Mouse (Mus musculus): ENCODE measurements around the gene Acy3. TPM values are rescaled to one million over a fixed set of nuclear protein-coding genes. Genes with fewer than 3 reads are reported as not detected.

The Acy3 gene
- total and polyA plus RNA-seq, 3 experiments, result 0.25 to 0.83 TPM; not detected in 1

- no peak overlapping the region for H3K9ac ChIP-seq (ENCODE audit: insufficient read depth, low read depth)
- no peak for TF ChIP-seq MAFK (IDR thresholded peaks at IDR 0.05; ENCODE audit: insufficient replicate concordance, low read length)
- TF ChIP-seq ZMIZ1 (IDR thresholded peaks at IDR 0.05; ENCODE audit: low read depth, low read length), result no peak
- TF ChIP-seq HCFC1 (IDR thresholded peaks at IDR 0.05; ENCODE audit: low read depth, low read length), result no peak
- no peak for TF ChIP-seq UBTF (IDR thresholded peaks at IDR 0.05; ENCODE audit: low read depth, low read length)
- no peak for TF ChIP-seq NRF1 (IDR thresholded peaks at IDR 0.05; ENCODE audit: low read depth, low read length)
- TF ChIP-seq PAX5 (IDR thresholded peaks at IDR 0.05; ENCODE audit: low read length), result no peak
- no peak for TF ChIP-seq ZNF384 (IDR thresholded peaks at IDR 0.05; ENCODE audit: low read depth, low read length)
- TF ChIP-seq TCF12 (IDR thresholded peaks at IDR 0.05; ENCODE audit: low read depth, low read length), result no peak
- no peak for TF ChIP-seq JUN (IDR thresholded peaks at IDR 0.05; ENCODE audit: insufficient read depth, low read depth, low read length)
- no peak for TF ChIP-seq KAT2A (IDR thresholded peaks at IDR 0.05; ENCODE audit: insufficient replicate concordance, low read length)
- TF ChIP-seq USF2 (conservative IDR thresholded peaks at IDR 0.05; ENCODE audit: low read depth, low read length), result no peak
- TF ChIP-seq NELFE (IDR thresholded peaks at IDR 0.05; ENCODE audit: low read depth, low read length), result no peak
- TF ChIP-seq MEF2A (IDR thresholded peaks at IDR 0.05; ENCODE audit: borderline replicate concordance, low read depth, low read length), result no peak
- no peak for TF ChIP-seq MAZ (IDR thresholded peaks at IDR 0.05; ENCODE audit: low read depth, low read length)
- no peak for TF ChIP-seq TBP (conservative IDR thresholded peaks at IDR 0.05; ENCODE audit: low read depth, low read length)
- TF ChIP-seq EP300 (IDR thresholded peaks at IDR 0.05; ENCODE audit: low read length), result no peak
- no peak for TF ChIP-seq MAX (IDR thresholded peaks at IDR 0.05; ENCODE audit: low read length)
- no peak for TF ChIP-seq IRF4 (IDR thresholded peaks at IDR 0.05; ENCODE audit: low read depth, low read length)
- TF ChIP-seq ETS1 (conservative IDR thresholded peaks at IDR 0.05; ENCODE audit: low read depth, low read length), result no peak
- no peak for TF ChIP-seq POLR2A (IDR thresholded peaks at IDR 0.05; ENCODE audit: low read depth, low read length)
- no peak overlapping the region for H3K4me3 ChIP-seq (replicated peaks in 1 of 3; ENCODE audit: low read depth in 2 of 3, low read length in 2 of 3, poor library complexity in 1 of 3)
- in situ Hi-C loops (cut with MboI; ENCODE audit: low pct_ligation_motif_present, low pct_unique_long_range_greater_than_20kb, low sequenced_read_pairs) (no loop called here), dilution Hi-C loops (cut with MboI; ENCODE audit: extremely low pct_ligation_motif_present, extremely low pct_unique_long_range_greater_than_20kb, low sequenced_read_pairs) (no loop called here)
- H3K4me2 ChIP-seq (ENCODE audit: insufficient read depth, low read depth, poor library complexity, severe bottlenecking), result no peak overlapping the region
- peaks cover 31% of the 10 kb centered on the region for H3K27me3 ChIP-seq (replicated peaks)
- DNase-seq (ENCODE audit: extremely low read depth), result no peak
- peaks cover 2 to 18% of the 10 kb centered on the region in 2 experiments; a peak in 3 of 4 replicates for H3K4me1 ChIP-seq (ENCODE audit: control insufficient read depth in 1 of 2, insufficient read depth in 2 of 2)
- no peaks in the 10 kb centered on the region for H3K79me2 ChIP-seq (replicated peaks; ENCODE audit: control insufficient read depth, extremely low read depth, insufficient read depth, poor library complexity, severe bottlenecking)
- H3K27ac ChIP-seq (ENCODE audit: insufficient read depth, low read depth), result no peak overlapping the region
- no peaks in the 10 kb centered on the region for H3K9me3 ChIP-seq (replicated peaks; ENCODE audit: low read length)
- no peaks in the 10 kb centered on the region for H3K36me3 ChIP-seq (replicated peaks in 1 of 2; ENCODE audit: control insufficient read depth in 1 of 2, insufficient read depth in 1 of 2, low read length in 1 of 2)
These were observed 5.5 kb upstream of the Acy3 start for GRCm38 (mm10) chr19:3980917-3981316.

DNA sequence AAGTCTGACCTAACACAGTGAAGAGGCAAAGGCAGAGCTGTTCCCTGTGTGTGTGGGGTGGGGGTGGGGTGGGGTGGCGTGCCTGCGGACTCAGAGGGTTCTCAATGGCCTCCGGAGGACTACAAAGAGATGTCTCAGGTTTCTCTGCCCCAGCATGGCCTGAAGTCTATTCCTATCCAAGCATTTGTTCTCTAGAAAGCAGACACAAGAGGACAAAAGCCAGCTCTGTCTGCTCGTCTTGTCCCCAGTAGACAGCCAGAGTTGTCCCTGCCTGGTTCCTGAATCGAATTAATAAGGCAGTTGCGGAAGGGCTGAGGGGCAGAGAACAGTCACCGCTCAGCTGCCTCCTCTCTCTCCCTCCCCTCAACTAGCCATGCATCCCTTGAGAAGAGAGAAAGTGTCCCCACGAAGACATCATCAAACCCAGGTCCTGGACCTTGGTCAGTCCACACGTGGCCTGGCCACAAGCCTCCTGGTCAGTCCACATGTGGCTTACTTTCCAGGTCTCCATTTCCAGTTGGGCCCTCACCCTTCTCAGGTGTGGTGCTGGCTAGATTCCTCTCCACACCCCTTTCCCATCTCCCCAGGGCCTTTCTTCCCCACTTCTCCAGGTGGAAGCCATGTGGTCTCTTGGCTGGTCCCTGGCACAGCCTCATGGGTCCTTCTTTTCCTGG lies 2.7 kb upstream of the Acy3 start:
- H3K79me2 ChIP-seq (replicated peaks; ENCODE audit: control insufficient read depth, extremely low read depth, insufficient read depth, poor library complexity, severe bottlenecking), result no peaks in the 10 kb centered on the region
- H3K9ac ChIP-seq (ENCODE audit: insufficient read depth, low read depth), result no peak overlapping the region
- H3K4me2 ChIP-seq (ENCODE audit: insufficient read depth, low read depth, poor library complexity, severe bottlenecking), result no peak overlapping the region
- peaks cover 37% of the 10 kb centered on the region for H3K27me3 ChIP-seq (replicated peaks)
- peaks cover 4% of the 10 kb centered on the region for H3K9me3 ChIP-seq (replicated peaks; ENCODE audit: low read length)
- H3K4me1 ChIP-seq (ENCODE audit: control insufficient read depth in 1 of 2, insufficient read depth in 2 of 2), result peaks cover 0 to 18% of the 10 kb centered on the region in 2 experiments; a peak in 2 of 4 replicates
- no peak for DNase-seq (ENCODE audit: extremely low read depth)
- TF ChIP-seq NELFE (IDR thresholded peaks at IDR 0.05; ENCODE audit: low read depth, low read length) (no peak), TCF12 (IDR thresholded peaks at IDR 0.05; ENCODE audit: low read depth, low read length) (no peak), GABPA (IDR thresholded peaks at IDR 0.05; ENCODE audit: insufficient replicate concordance, low read depth, low read length) (no peak), CHD1 (IDR thresholded peaks at IDR 0.05; ENCODE audit: low read depth, low read length) (no peak), UBTF (IDR thresholded peaks at IDR 0.05; ENCODE audit: low read depth, low read length) (no peak), HCFC1 (IDR thresholded peaks at IDR 0.05; ENCODE audit: low read depth, low read length) (no peak), BHLHE40 (IDR thresholded peaks at IDR 0.05; ENCODE audit: low read depth, low read length) (no peak), USF1 (IDR thresholded peaks at IDR 0.05; ENCODE audit: low read depth, low read length) (no peak), EP300 (IDR thresholded peaks at IDR 0.05; ENCODE audit: low read length) (no peak), ZC3H11A (IDR thresholded peaks at IDR 0.05; ENCODE audit: low read depth, low read length) (no peak), MEF2A (IDR thresholded peaks at IDR 0.05; ENCODE audit: borderline replicate concordance, low read depth, low read length) (no peak)
- dilution Hi-C loops (cut with MboI; ENCODE audit: extremely low pct_ligation_motif_present, extremely low pct_unique_long_range_greater_than_20kb, low sequenced_read_pairs), result no loop called here
- no peak overlapping the region for H3K27ac ChIP-seq (ENCODE audit: insufficient read depth, low read depth)
- in situ Hi-C loops (cut with MboI; ENCODE audit: low pct_ligation_motif_present, low pct_unique_long_range_greater_than_20kb, low sequenced_read_pairs), result no loop called here
- H3K4me3 ChIP-seq (replicated peaks in 1 of 3; ENCODE audit: low read depth in 2 of 3, low read length in 2 of 3, poor library complexity in 1 of 3), result no peak overlapping the region
- H3K36me3 ChIP-seq (replicated peaks in 1 of 2; ENCODE audit: control insufficient read depth in 1 of 2, insufficient read depth in 1 of 2, low read length in 1 of 2), result no peaks in the 10 kb centered on the region

All from CH12.LX (cell line).